ENCODE assay signal across 14 mouse cellular contexts in the genomic region with DNA sequence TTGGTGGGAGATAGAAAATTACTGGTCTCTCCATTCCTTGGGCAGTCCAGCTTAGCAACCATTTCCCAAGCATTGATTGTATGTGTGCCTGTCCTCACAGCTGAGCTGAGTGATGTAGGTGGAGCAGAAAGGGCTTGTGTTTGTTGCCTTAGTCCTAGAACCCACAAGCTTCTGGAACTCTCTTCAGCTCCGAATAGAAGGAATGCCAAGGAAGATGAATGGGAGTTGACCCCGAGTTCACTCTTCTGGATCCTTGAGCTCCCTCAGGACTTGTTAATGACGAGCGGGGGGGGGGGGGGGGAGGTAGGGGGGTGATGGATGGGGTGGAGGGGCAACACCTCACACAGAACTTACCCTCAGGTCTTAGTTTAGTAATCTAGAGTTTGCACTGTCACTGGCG. TPM values are rescaled to one million over a fixed set of nuclear protein-coding genes. Genes with fewer than 3 reads are reported as not detected.
DNase-seq lines count a peak whose midpoint lies in the region; ATAC-seq and TF ChIP-seq lines count a peak whose summit lies in the region.
"Had no signal": no experiment of that assay in that cellular context is flagged by ENCODE, and none has a peak within 500 bp of the region (broad histone marks: within the 10 kb centered on the region; RNA-seq: fewer than 3 reads in every experiment).

No protein-coding gene starts in this region.

- WGBS in forebrain, embryonic 13.5 days, result 57% methylated on average over 4 of the region's 5 CpGs
- WGBS in forebrain, embryonic 11.5 days, result 65% methylated on average over 5 of the region's 5 CpGs
- WGBS in kidney, embryonic 14.5 days, result 24% methylated on average over 5 of the region's 5 CpGs

- no peak for DNase-seq in forebrain, embryonic 11.5 days (ENCODE audit: low spot score)
- no peak for DNase-seq in kidney, postnatal 14 days
- no peak for DNase-seq in testis, postnatal 14 days (ENCODE audit: low spot score)
- DNase-seq in thymus, postnatal 25 days, result no peak
- no peak for DNase-seq in frontal cortex, postnatal 25 days (ENCODE audit: low spot score in 2 of 2)
- DNase-seq: cerebellum, adult 2 months; kidney, adult 8-10 months; retina, postnatal 1 day had no signal

- no peak overlapping the region for H3K4me3 ChIP-seq in forebrain, embryonic 13.5 days
- H3K4me3 ChIP-seq in forebrain, embryonic 11.5 days (ENCODE audit: low read depth, low read length), result no peak overlapping the region
- no peak overlapping the region for H3K4me3 ChIP-seq in kidney, embryonic 14.5 days (ENCODE audit: low read length)
- no peak overlapping the region for H3K4me3 ChIP-seq in testis, adult 2 months (ENCODE audit: control insufficient read depth, low read depth, low read length)
- H3K4me3 ChIP-seq: embryonic facial prominence, embryonic 12.5 days had no signal

- TF ChIP-seq CTCF in testis, adult 2 months (IDR thresholded peaks at IDR 0.05; ENCODE audit: control insufficient read depth, insufficient read depth, insufficient replicate concordance, low read depth, low read length), result no peak

- no peaks in the 10 kb centered on the region for H3K27me3 ChIP-seq in forebrain, embryonic 13.5 days
- H3K27me3 ChIP-seq in forebrain, embryonic 11.5 days (ENCODE audit: control insufficient read depth, insufficient read depth, low read length), result no peaks in the 10 kb centered on the region
- no peaks in the 10 kb centered on the region for H3K27me3 ChIP-seq in kidney, embryonic 14.5 days (ENCODE audit: control insufficient read depth, insufficient read depth, low read length)
- H3K27me3 ChIP-seq in testis, adult 2 months (ENCODE audit: control insufficient read depth, insufficient read depth, low read length), result no peaks in the 10 kb centered on the region
- H3K27me3 ChIP-seq: embryonic facial prominence, embryonic 12.5 days had no signal

- peak overlapping the region; percentile 82 for H3K27ac ChIP-seq in forebrain, embryonic 13.5 days
- no peak overlapping the region for H3K27ac ChIP-seq in forebrain, embryonic 11.5 days (ENCODE audit: low read depth, low read length)
- H3K27ac ChIP-seq in kidney, embryonic 14.5 days (ENCODE audit: low read depth, low read length), result peak overlapping the region; percentile 17; the same call in 1 of the 2 replicates
- H3K27ac ChIP-seq in testis, adult 2 months (ENCODE audit: control insufficient read depth, insufficient read depth, low read depth, low read length), result 0 out of 2 replicates have a peak overlapping the region, but pooled peaks have one; percentile 30
- H3K27ac ChIP-seq: liver, embryonic 14.5 days had no signal

- H3K9me3 ChIP-seq in forebrain, embryonic 13.5 days (replicated peaks), result no peaks in the 10 kb centered on the region
- H3K9me3 ChIP-seq in forebrain, embryonic 11.5 days (ENCODE audit: control insufficient read depth, low read length), result no peaks in the 10 kb centered on the region
- H3K9me3 ChIP-seq in kidney, embryonic 14.5 days (ENCODE audit: control insufficient read depth, low read length), result no peaks in the 10 kb centered on the region
- H3K9me3 ChIP-seq: embryonic facial prominence, embryonic 12.5 days had no signal

- H3K9ac ChIP-seq in forebrain, embryonic 13.5 days, result no peak overlapping the region
- H3K9ac ChIP-seq in forebrain, embryonic 11.5 days (ENCODE audit: low read length), result no peak overlapping the region
- H3K9ac ChIP-seq in kidney, embryonic 14.5 days (ENCODE audit: low read depth, low read length), result no peak overlapping the region
- H3K9ac ChIP-seq: embryonic facial prominence, embryonic 12.5 days; hindbrain, embryonic 14.5 days; liver, embryonic 14.5 days had no signal

- H3K36me3 ChIP-seq in forebrain, embryonic 13.5 days (ENCODE audit: poor library complexity, severe bottlenecking), result peaks cover 4% of the 10 kb centered on the region; the same call in 1 of the 2 replicates
- no peaks in the 10 kb centered on the region for H3K36me3 ChIP-seq in forebrain, embryonic 11.5 days (ENCODE audit: control insufficient read depth, insufficient read depth, low read length)
- H3K36me3 ChIP-seq in kidney, embryonic 14.5 days (ENCODE audit: control insufficient read depth, insufficient read depth, low read length), result no peaks in the 10 kb centered on the region
- no peaks in the 10 kb centered on the region for H3K36me3 ChIP-seq in testis, adult 2 months (ENCODE audit: control insufficient read depth, insufficient read depth, low read length)
- H3K36me3 ChIP-seq: embryonic facial prominence, embryonic 12.5 days had no signal

- TF ChIP-seq POLR2A in testis, adult 2 months (IDR thresholded peaks at IDR 0.05; ENCODE audit: control insufficient read depth, low read depth, low read length), result no peak

- H3K4me1 ChIP-seq in forebrain, embryonic 13.5 days, result peaks cover 86% of the 10 kb centered on the region
- peaks cover 31% of the 10 kb centered on the region for H3K4me1 ChIP-seq in forebrain, embryonic 11.5 days (replicated peaks; ENCODE audit: control insufficient read depth, insufficient read depth, low read length)
- H3K4me1 ChIP-seq in kidney, embryonic 14.5 days (ENCODE audit: control insufficient read depth, insufficient read depth, low read length), result peaks cover 90% of the 10 kb centered on the region
- H3K4me1 ChIP-seq in testis, adult 2 months (ENCODE audit: control insufficient read depth, insufficient read depth, low read length), result peaks cover 8% of the 10 kb centered on the region

- no peak overlapping the region for H3K4me2 ChIP-seq in forebrain, embryonic 13.5 days
- H3K4me2 ChIP-seq in forebrain, embryonic 11.5 days (ENCODE audit: low read depth, low read length, severe bottlenecking), result no peak overlapping the region
- no peak overlapping the region for H3K4me2 ChIP-seq in kidney, embryonic 14.5 days (replicated peaks; ENCODE audit: low read depth, low read length)
- H3K4me2 ChIP-seq: embryonic facial prominence, embryonic 12.5 days; hindbrain, embryonic 14.5 days had no signal

- no peak for ATAC-seq in forebrain, embryonic 13.5 days
- no peak for ATAC-seq in forebrain, embryonic 11.5 days (replicated peaks; ENCODE audit: low FRiP score)
- ATAC-seq in kidney, embryonic 14.5 days (ENCODE audit: low FRiP score, low TSS enrichment), result no peak

RNA-seq across cellular contexts. Expression of a gene that starts 25.9 kb away (rescaled TPM):
- 18.6 and 19.9 TPM in 2 replicates for polyA plus RNA-seq in forebrain, embryonic 13.5 days (2015; fragmentation: Nextera tagmentation; extraction: Ambion mirVana)
- 27.6 TPM in 2 replicates for polyA plus RNA-seq in forebrain, embryonic 11.5 days (2014; fragmentation: Nextera tagmentation; extraction: Ambion mirVana)
- 34.4 and 42.7 TPM in 2 replicates for polyA plus RNA-seq in kidney, embryonic 14.5 days (2014; fragmentation: Nextera tagmentation; extraction: Ambion mirVana)
- polyA plus RNA-seq in testis, adult 2 months (2012; rRNA removed), result 4.3 and 5.2 TPM in 2 replicates
